Mouse (Mus musculus): Measurements from ENCODE around the gene Edem3. TPM values are rescaled to one million over a fixed set of nuclear protein-coding genes. Genes with fewer than 3 reads are reported as not detected.

Gene Edem3
- polyA plus RNA-seq (2015; fragmentation: Nextera tagmentation; extraction: Ambion mirVana), result 11.1 TPM in 2 replicates

- peak; percentile 99 for ATAC-seq (ENCODE audit: extremely low read depth, insufficient number of reproducible peaks, low FRiP score, low TSS enrichment)
- Histone ChIP-seq H3K4me1 (peaks cover 25% of the 10 kb centered on the region), H3K9me3 (no peaks in the 10 kb centered on the region), H3K36me3 (peaks cover 4% of the 10 kb centered on the region), H3K4me3 (peak within 1 kb of the TSS; percentile 97), H3K27ac (replicated peaks) (peak within 1 kb of the TSS; percentile 77), H3K27me3 (replicated peaks) (no peaks in the 10 kb centered on the region), H3K9ac (peak within 1 kb of the TSS; percentile 89), H3K4me2 (peak within 1 kb of the TSS; percentile 91)
- under 1% methylated on average over 54 of the region's 64 CpGs for WGBS
Observed at GRCm38 (mm10) chr1:151754881-151755659, at the start of gene Edem3. Gene Edem3, plus strand, starts transcription at chr1:151755371.

GRCm38 (mm10) chr1:151705723-151706396 lies 49.3 kb upstream of the Edem3 start:
- Histone ChIP-seq H3K9ac (peak overlapping the region; percentile 62), H3K4me1 (peaks cover 24% of the 10 kb centered on the region), H3K27ac (replicated peaks) (no peak overlapping the region), H3K4me3 (0 out of 2 replicates have a peak overlapping the region, but pooled peaks have one; percentile 14), H3K27me3 (replicated peaks) (no peaks in the 10 kb centered on the region; the same call in 1 of the 2 replicates), H3K9me3 (no peaks in the 10 kb centered on the region), H3K36me3 (no peaks in the 10 kb centered on the region), H3K4me2 (peak overlapping the region; percentile 60)
- WGBS, result 23% methylated on average over 11 of the region's 11 CpGs
- peak; percentile 42 for ATAC-seq (ENCODE audit: extremely low read depth, insufficient number of reproducible peaks, low FRiP score, low TSS enrichment)

GRCm38 (mm10) chr1:151706397-151706752 lies 48.8 kb upstream of the Edem3 start:
- Histone ChIP-seq H3K4me3 (no peak overlapping the region), H3K27me3 (replicated peaks) (no peaks in the 10 kb centered on the region; the same call in 1 of the 2 replicates), H3K4me1 (peaks cover 24% of the 10 kb centered on the region), H3K9me3 (no peaks in the 10 kb centered on the region), H3K9ac (no peak overlapping the region), H3K36me3 (no peaks in the 10 kb centered on the region), H3K4me2 (no peak overlapping the region), H3K27ac (replicated peaks) (no peak overlapping the region)
- 74% methylated on average over 3 of the region's 3 CpGs for WGBS
- ATAC-seq (ENCODE audit: extremely low read depth, insufficient number of reproducible peaks, low FRiP score, low TSS enrichment), result no peak

GRCm38 (mm10) chr1:151708966-151709733 lies 46.0 kb upstream of the Edem3 start:
- WGBS, result 38% methylated on average over 13 of the region's 13 CpGs
- Histone ChIP-seq H3K27ac (replicated peaks) (peak overlapping the region; percentile 36; the same call in 1 of the 2 replicates), H3K27me3 (replicated peaks) (no peaks in the 10 kb centered on the region; the same call in 1 of the 2 replicates), H3K9ac (no peak overlapping the region; the same call in 1 of the 2 replicates), H3K4me1 (peaks cover 24% of the 10 kb centered on the region), H3K4me2 (peak overlapping the region; percentile 47), H3K9me3 (no peaks in the 10 kb centered on the region), H3K36me3 (no peaks in the 10 kb centered on the region), H3K4me3 (no peak overlapping the region)
- ATAC-seq (ENCODE audit: extremely low read depth, insufficient number of reproducible peaks, low FRiP score, low TSS enrichment), result no peak

GRCm38 (mm10) chr1:151709734-151710022 lies 45.5 kb upstream of the Edem3 start:
- no peak overlapping the region for H3K4me3 ChIP-seq
- no peaks in the 10 kb centered on the region for H3K36me3 ChIP-seq
- H3K27me3 ChIP-seq (replicated peaks), result no peaks in the 10 kb centered on the region; the same call in 1 of the 2 replicates
- H3K9ac ChIP-seq, result no peak overlapping the region; the same call in 1 of the 2 replicates
- H3K4me2 ChIP-seq, result peak overlapping the region; percentile 47
- peak overlapping the region; percentile 36; the same call in 1 of the 2 replicates for H3K27ac ChIP-seq (replicated peaks)
- H3K9me3 ChIP-seq, result no peaks in the 10 kb centered on the region
- 35% methylated on average over 2 of the region's 2 CpGs for WGBS
- no peak for ATAC-seq (ENCODE audit: extremely low read depth, insufficient number of reproducible peaks, low FRiP score, low TSS enrichment)
- peaks cover 24% of the 10 kb centered on the region for H3K4me1 ChIP-seq

- H3K4me2 ChIP-seq, result no peak overlapping the region
- H3K9ac ChIP-seq, result no peak overlapping the region
- H3K4me3 ChIP-seq, result no peak overlapping the region
- no peaks in the 10 kb centered on the region for H3K9me3 ChIP-seq
- WGBS, result 58% methylated on average over 5 of the region's 5 CpGs
- peaks cover 22% of the 10 kb centered on the region for H3K4me1 ChIP-seq
- no peaks in the 10 kb centered on the region for H3K36me3 ChIP-seq
- no peaks in the 10 kb centered on the region; the same call in 1 of the 2 replicates for H3K27me3 ChIP-seq (replicated peaks)
- H3K27ac ChIP-seq (replicated peaks), result 0 out of 2 replicates have a peak overlapping the region, but pooled peaks have one; percentile 12
- ATAC-seq (ENCODE audit: extremely low read depth, insufficient number of reproducible peaks, low FRiP score, low TSS enrichment), result no peak
Observed at GRCm38 (mm10) chr1:151710424-151711055, 44.6 kb upstream of the Edem3 start.

- ATAC-seq (ENCODE audit: extremely low read depth, insufficient number of reproducible peaks, low FRiP score, low TSS enrichment), result no peak
- no peak overlapping the region for H3K9ac ChIP-seq
- H3K27ac ChIP-seq (replicated peaks), result 0 out of 2 replicates have a peak overlapping the region, but pooled peaks have one; percentile 12
- no peak overlapping the region for H3K4me3 ChIP-seq
- 56% methylated on average over 7 of the region's 7 CpGs for WGBS
- H3K9me3 ChIP-seq, result no peaks in the 10 kb centered on the region
- H3K4me2 ChIP-seq, result no peak overlapping the region
- H3K4me1 ChIP-seq, result peaks cover 17% of the 10 kb centered on the region
- H3K36me3 ChIP-seq, result no peaks in the 10 kb centered on the region
- no peaks in the 10 kb centered on the region; the same call in 1 of the 2 replicates for H3K27me3 ChIP-seq (replicated peaks)
Observed at GRCm38 (mm10) chr1:151711062-151711461, 44.1 kb upstream of the Edem3 start.

- WGBS, result 46% methylated on average over 5 of the region's 5 CpGs
- Histone ChIP-seq H3K4me1 (peaks cover 20% of the 10 kb centered on the region), H3K27ac (replicated peaks) (no peak overlapping the region), H3K36me3 (no peaks in the 10 kb centered on the region), H3K4me3 (no peak overlapping the region), H3K9me3 (no peaks in the 10 kb centered on the region), H3K4me2 (no peak overlapping the region), H3K9ac (no peak overlapping the region), H3K27me3 (replicated peaks) (no peaks in the 10 kb centered on the region)
- no peak for ATAC-seq (ENCODE audit: extremely low read depth, insufficient number of reproducible peaks, low FRiP score, low TSS enrichment)
Observed at GRCm38 (mm10) chr1:151712664-151713063, 42.5 kb upstream of the Edem3 start.

GRCm38 (mm10) chr1:151713622-151714021 lies 41.5 kb upstream of the Edem3 start:
- Histone ChIP-seq H3K9me3 (no peaks in the 10 kb centered on the region), H3K4me1 (peaks cover 17% of the 10 kb centered on the region), H3K4me3 (no peak overlapping the region), H3K27ac (replicated peaks) (no peak overlapping the region), H3K4me2 (no peak overlapping the region), H3K36me3 (no peaks in the 10 kb centered on the region), H3K27me3 (replicated peaks) (no peaks in the 10 kb centered on the region), H3K9ac (no peak overlapping the region)
- no peak for ATAC-seq (ENCODE audit: extremely low read depth, insufficient number of reproducible peaks, low FRiP score, low TSS enrichment)

GRCm38 (mm10) chr1:151716024-151716710 lies 39.0 kb upstream of the Edem3 start:
- H3K4me3 ChIP-seq, result no peak overlapping the region
- H3K9ac ChIP-seq, result no peak overlapping the region
- WGBS, result 64% methylated on average over 11 of the region's 11 CpGs
- no peaks in the 10 kb centered on the region for H3K9me3 ChIP-seq
- no peak overlapping the region for H3K27ac ChIP-seq (replicated peaks)
- H3K4me1 ChIP-seq, result peaks cover 11% of the 10 kb centered on the region
- no peaks in the 10 kb centered on the region for H3K27me3 ChIP-seq (replicated peaks)
- no peak for ATAC-seq (ENCODE audit: extremely low read depth, insufficient number of reproducible peaks, low FRiP score, low TSS enrichment)
- H3K36me3 ChIP-seq, result no peaks in the 10 kb centered on the region
- no peak overlapping the region for H3K4me2 ChIP-seq
